Mouse (Mus musculus): ENCODE data around the gene Mtif2.
A peak's percentile ranks its signal among the peaks of the same experiment; 100 is the strongest.
"Not testable (repeated sequence)": the region's sequence is repeated elsewhere in the genome, so short reads cannot be mapped to it uniquely, and the experiment has no call there.

Mtif2 gene

GRCm38 (mm10) chr11:29525988-29526794, at the start of gene Mtif2:
Mtif2 (plus strand) TSS chr11:29526408.
- DNase-seq, result peak; percentile 91 to 92

- DNase-seq, result no peak
Measured at GRCm38 (mm10) chr11:29493135-29493534, 33.1 kb upstream of the Mtif2 start.

GRCm38 (mm10) chr11:29496962-29497361, 29.2 kb upstream of the Mtif2 start:
- DNase-seq, result no peak

GRCm38 (mm10) chr11:29503948-29504893, 22.0 kb upstream of the Mtif2 start:
- no peak for DNase-seq

- no peak for DNase-seq
Measured at GRCm38 (mm10) chr11:29504899-29505625, 21.1 kb upstream of the Mtif2 start.

- DNase-seq, result no peak
Measured at GRCm38 (mm10) chr11:29509421-29509820, 16.8 kb upstream of the Mtif2 start.

GRCm38 (mm10) chr11:29512818-29513535, 13.2 kb upstream of the Mtif2 start:
- no peak for DNase-seq

GRCm38 (mm10) chr11:29514325-29514681, 11.9 kb upstream of the Mtif2 start:
- no peak for DNase-seq

- DNase-seq, result peak; percentile 93 to 95
Measured at GRCm38 (mm10) chr11:29514682-29515412, 11.4 kb upstream of the Mtif2 start, which contains the start of gene Prorsd1. Prorsd1 (minus strand) TSS chr11:29515033.

GRCm38 (mm10) chr11:29538201-29538600, 12.0 kb downstream of the Mtif2 start:
- DNase-seq, result no peak

- no peak for DNase-seq
Measured at GRCm38 (mm10) chr11:29544225-29544945, 18.2 kb downstream of the Mtif2 start.

GRCm38 (mm10) chr11:29545150-29545752, 19.0 kb downstream of the Mtif2 start:
- not testable (repeated sequence) for DNase-seq

- not testable (repeated sequence) for DNase-seq
Measured at GRCm38 (mm10) chr11:29546297-29546696, 20.1 kb downstream of the Mtif2 start.

GRCm38 (mm10) chr11:29546762-29547161, 20.6 kb downstream of the Mtif2 start:
- DNase-seq, result no peak

GRCm38 (mm10) chr11:29547249-29547751, 21.1 kb downstream of the Mtif2 start:
- no peak for DNase-seq

GRCm38 (mm10) chr11:29547752-29548503, 21.7 kb downstream of the Mtif2 start, which contains the start of the genes Clhc1 and Rps27a:
Clhc1 (plus strand) TSS chr11:29547950.
Rps27a (minus strand) TSS chr11:29548109.
- peak; percentile 93 to 97 for DNase-seq

- DNase-seq, result peak; percentile 11
Measured at GRCm38 (mm10) chr11:29548504-29549424, 22.6 kb downstream of the Mtif2 start.

- peak in 1 of 2 experiments; percentile 11 for DNase-seq
Measured at GRCm38 (mm10) chr11:29549425-29549778, 23.2 kb downstream of the Mtif2 start.

All from cerebellum, postnatal 10 days (tissue).